Mouse (Mus musculus) midbrain, embryonic 11.5 days (tissue): ENCODE data around the gene Hspa1l. TPM values are rescaled to one million over a fixed set of nuclear protein-coding genes. Genes with fewer than 3 reads are reported as not detected.
"Not testable (repeated sequence)": the region's sequence is repeated elsewhere in the genome, so short reads cannot be mapped to it uniquely, and the experiment has no call there.

Experiments used
- ATAC-seq: fragments of 200-750 bp; cut with Nextera tagmentation; 2 replicates; pipeline ENCODE4 v1.8.0; 2017; ENCODE audit warnings: moderate TSS enrichment, moderate library complexity; ENCODE audit not compliant: low FRiP score
- DNase-seq: peaks from one replicate; pipeline ENCODE4 v3.0.0; 2015; ENCODE audit warnings: low spot score; ENCODE audit errors: missing footprints
- H3K27ac ChIP-seq: fragments of 300-500 bp; sonication (generic); 2 replicates; pipeline ENCODE4 v1.5.1; 2014; ENCODE audit warnings: low read depth, low read length
- H3K27me3 ChIP-seq: fragments of 300-500 bp; sonication (generic); 2 replicates; pipeline ENCODE4 v1.6.1; 2014; ENCODE audit warnings: mild to moderate bottlenecking, low read length, moderate library complexity, mixed read lengths; ENCODE audit not compliant: control insufficient read depth, insufficient read depth
- H3K36me3 ChIP-seq: fragments of 300-500 bp; sonication (generic); 2 replicates; pipeline ENCODE4 v1.6.1; 2014; ENCODE audit warnings: mild to moderate bottlenecking, low read length, moderate library complexity, mixed read lengths; ENCODE audit not compliant: control insufficient read depth, insufficient read depth
- H3K4me1 ChIP-seq: fragments of 300-500 bp; sonication (generic); 2 replicates; pipeline ENCODE4 v1.6.1; 2014; ENCODE audit warnings: low read length; ENCODE audit not compliant: control insufficient read depth, insufficient read depth
- H3K4me2 ChIP-seq: fragments of 300-500 bp; sonication (generic); 2 replicates; pipeline ENCODE4 v1.6.1; 2014; ENCODE audit warnings: mild to moderate bottlenecking, moderate library complexity
- H3K4me3 ChIP-seq: fragments of 300-500 bp; sonication (generic); 2 replicates; pipeline ENCODE4 v1.5.1; 2014; ENCODE audit warnings: low read depth, low read length
- H3K9ac ChIP-seq: fragments of 300-500 bp; sonication (generic); 2 replicates; pipeline ENCODE4 v1.6.1; 2014; ENCODE audit warnings: low read length
- H3K9me3 ChIP-seq: fragments of 300-500 bp; sonication (generic); 2 replicates; pipeline ENCODE4 v1.6.1; 2016; ENCODE audit warnings: low read length; ENCODE audit not compliant: control insufficient read depth
- WGBS: fragments of 180-500 bp; shearing (Covaris S2); extraction: QIAGEN DNeasy Blood & Tissue Kit; methylation state at CpG from one replicate; pipeline ENCODE4 v1.1.7; 2014; 5-methylcytosine and 5-hydroxymethylcytosine counted together
- polyA plus RNA-seq: library from polyadenylated mRNA; unstranded; fragments of >200 nt; fragmentation: Nextera tagmentation; extraction: Ambion mirVana; gene quantifications from 2 replicates; pipeline ENCODE4 v1.2.1, GENCODE M21; 2014

Hspa1l gene
- polyA plus RNA-seq, 1 experiment from 2014 or later: 1.4 TPM

- peak; percentile 61 for DNase-seq
- 97% methylated on average over 17 of the region's 17 CpGs for WGBS
- H3K9ac ChIP-seq: no peak overlapping the region
- H3K36me3 ChIP-seq: peaks cover 26% of the 10 kb centered on the region
- H3K4me2 ChIP-seq: no peak overlapping the region
- H3K27ac ChIP-seq: no peak overlapping the region
- H3K4me1 ChIP-seq: peaks cover 22% of the 10 kb centered on the region
- no peaks in the 10 kb centered on the region for H3K9me3 ChIP-seq
- no peak overlapping the region for H3K4me3 ChIP-seq
- ATAC-seq: no peak
- no peaks in the 10 kb centered on the region for H3K27me3 ChIP-seq
Observed at GRCm38 (mm10) chr17:35004075-35004717, 31.7 kb downstream of the Hspa1l start.

DNA sequence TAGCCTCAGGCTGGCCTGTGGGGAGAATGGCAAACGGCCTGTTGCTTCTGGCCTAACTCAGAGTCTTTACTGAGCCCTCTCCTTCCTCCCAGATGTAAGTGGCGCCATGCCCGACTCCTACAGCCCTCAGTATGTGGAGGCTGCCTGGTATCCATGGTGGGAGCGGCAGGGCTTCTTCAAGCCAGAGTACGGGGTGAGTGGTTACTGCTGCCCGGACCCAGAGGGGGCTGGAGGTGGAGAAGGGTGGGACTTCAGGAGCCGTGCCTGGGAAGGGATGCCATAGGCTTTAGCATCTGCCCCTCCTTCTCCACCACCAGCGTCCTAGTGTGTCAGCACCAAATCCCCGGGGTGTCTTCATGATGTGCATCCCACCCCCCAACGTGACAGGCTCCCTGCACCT is 32.7 kb downstream of the Hspa1l start:
- Histone ChIP-seq H3K4me1 (peaks cover 16% of the 10 kb centered on the region), H3K4me2 (no peak overlapping the region), H3K4me3 (no peak overlapping the region), H3K27ac (no peak overlapping the region), H3K36me3 (peaks cover 28% of the 10 kb centered on the region), H3K9ac (no peak overlapping the region), H3K27me3 (no peaks in the 10 kb centered on the region), H3K9me3 (no peaks in the 10 kb centered on the region)
- ATAC-seq: no peak
- DNase-seq: no peak
- WGBS: 96% methylated on average over 10 of the region's 10 CpGs

GRCm38 (mm10) chr17:35005902-35006301 is 33.4 kb downstream of the Hspa1l start:
- not testable (repeated sequence) for H3K4me3 ChIP-seq, DNase-seq, H3K27ac ChIP-seq, H3K4me2 ChIP-seq, ATAC-seq, H3K9ac ChIP-seq, H3K9me3 ChIP-seq, H3K27me3 ChIP-seq
- 96% methylated on average over 4 of the region's 5 CpGs for WGBS
- Histone ChIP-seq H3K4me1 (peaks cover 16% of the 10 kb centered on the region), H3K36me3 (peaks cover 35% of the 10 kb centered on the region)

DNA sequence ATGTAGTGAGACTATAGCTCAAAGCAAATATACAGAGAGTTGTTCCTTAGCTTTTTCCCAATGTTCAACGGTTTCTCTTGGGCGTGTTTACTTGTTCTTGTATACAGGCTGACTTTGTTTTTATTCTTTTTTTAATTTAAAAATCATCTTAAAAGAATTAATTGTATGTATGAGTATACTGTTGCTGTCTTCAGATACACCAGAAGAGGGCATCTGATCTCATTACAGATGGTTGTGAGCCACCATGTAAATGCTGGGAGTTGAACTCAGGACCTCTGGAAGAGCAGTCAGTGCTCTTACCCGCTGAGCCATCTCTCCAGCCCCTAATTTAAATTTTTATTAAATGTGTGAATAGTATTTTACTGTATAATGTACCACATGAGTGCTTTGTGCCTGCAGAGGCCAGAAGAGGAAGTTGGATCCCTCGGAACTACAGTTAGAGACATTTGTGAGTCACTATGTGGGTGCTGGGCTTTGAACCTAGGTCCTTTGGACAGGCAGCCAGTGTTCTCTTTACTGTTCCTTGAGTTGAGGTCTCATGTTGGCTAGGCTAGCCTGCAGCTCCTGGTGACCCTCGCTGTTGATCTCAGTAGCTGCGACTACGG is 35.0 kb downstream of the Hspa1l start:
- ATAC-seq: no peak
- Histone ChIP-seq H3K4me3 (no peak overlapping the region), H3K4me2 (no peak overlapping the region), H3K9ac (no peak overlapping the region), H3K27ac (no peak overlapping the region), H3K4me1 (peaks cover 6% of the 10 kb centered on the region), H3K36me3 (peaks cover 47% of the 10 kb centered on the region), H3K27me3 (no peaks in the 10 kb centered on the region), H3K9me3 (no peaks in the 10 kb centered on the region)
- no peak for DNase-seq
- 95% methylated on average over 7 of the region's 7 CpGs for WGBS

- Histone ChIP-seq H3K9ac (no peak overlapping the region), H3K4me2 (no peak overlapping the region), H3K36me3 (peaks cover 62% of the 10 kb centered on the region), H3K27ac (no peak overlapping the region), H3K4me3 (no peak overlapping the region), H3K4me1 (no peaks in the 10 kb centered on the region), H3K9me3 (no peaks in the 10 kb centered on the region), H3K27me3 (no peaks in the 10 kb centered on the region)
- no peak for ATAC-seq
- DNase-seq: no peak
- 86% methylated on average over 7 of the region's 7 CpGs for WGBS
Observed at GRCm38 (mm10) chr17:35009586-35009985, 37.1 kb downstream of the Hspa1l start.

DNA sequence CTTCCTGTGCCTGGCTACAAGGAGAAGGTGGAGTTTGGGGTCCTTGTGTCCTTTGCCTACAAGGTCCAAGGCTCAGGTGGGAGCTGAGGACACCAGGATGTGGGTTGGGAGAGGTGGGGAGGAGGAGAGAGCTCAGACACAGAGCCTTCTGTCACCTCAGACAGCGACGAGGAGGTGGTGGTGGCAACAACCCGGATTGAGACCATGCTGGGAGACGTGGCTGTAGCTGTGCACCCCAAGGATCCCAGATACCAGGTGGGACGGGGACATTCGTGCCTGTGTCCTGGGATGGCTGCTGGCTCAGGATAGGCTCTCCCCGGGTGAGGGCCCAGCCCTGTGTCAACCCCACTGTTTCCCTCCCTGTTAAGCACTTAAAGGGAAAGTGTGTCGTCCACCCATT is 38.9 kb downstream of the Hspa1l start:
- H3K4me1 ChIP-seq: no peaks in the 10 kb centered on the region
- no peaks in the 10 kb centered on the region for H3K27me3 ChIP-seq
- no peak overlapping the region for H3K27ac ChIP-seq
- DNase-seq (no peak), ATAC-seq (no peak)
- no peak overlapping the region for H3K9ac ChIP-seq
- peaks cover 58% of the 10 kb centered on the region for H3K36me3 ChIP-seq
- no peak overlapping the region for H3K4me3 ChIP-seq
- H3K4me2 ChIP-seq: no peak overlapping the region
- H3K9me3 ChIP-seq: no peaks in the 10 kb centered on the region
- 96% methylated on average over 8 of the region's 8 CpGs for WGBS

- Histone ChIP-seq H3K9me3 (no peaks in the 10 kb centered on the region), H3K36me3 (peaks cover 55% of the 10 kb centered on the region), H3K27ac (no peak overlapping the region), H3K4me1 (no peaks in the 10 kb centered on the region), H3K27me3 (no peaks in the 10 kb centered on the region), H3K4me3 (no peak overlapping the region), H3K9ac (no peak overlapping the region), H3K4me2 (no peak overlapping the region)
- 92% methylated on average over 13 of the region's 13 CpGs for WGBS
- ATAC-seq: no peak
- no peak for DNase-seq
Observed at GRCm38 (mm10) chr17:35012430-35012829, 39.9 kb downstream of the Hspa1l start.

GRCm38 (mm10) chr17:35013221-35013620 is 40.7 kb downstream of the Hspa1l start:
- Histone ChIP-seq H3K4me1 (no peaks in the 10 kb centered on the region), H3K9me3 (no peaks in the 10 kb centered on the region), H3K27ac (no peak overlapping the region), H3K36me3 (peaks cover 53% of the 10 kb centered on the region), H3K4me3 (no peak overlapping the region), H3K9ac (no peak overlapping the region), H3K27me3 (no peaks in the 10 kb centered on the region), H3K4me2 (no peak overlapping the region)
- no peak for ATAC-seq
- DNase-seq: no peak
- WGBS: 82% methylated on average over 6 of the region's 6 CpGs

- Histone ChIP-seq H3K27me3 (no peaks in the 10 kb centered on the region), H3K36me3 (peaks cover 47% of the 10 kb centered on the region), H3K9ac (no peak overlapping the region), H3K4me2 (no peak overlapping the region), H3K9me3 (no peaks in the 10 kb centered on the region), H3K4me3 (no peak overlapping the region), H3K27ac (no peak overlapping the region), H3K4me1 (no peaks in the 10 kb centered on the region)
- 93% methylated on average over 16 of the region's 16 CpGs for WGBS
- DNase-seq: no peak
- no peak for ATAC-seq
Observed at GRCm38 (mm10) chr17:35015296-35015695, 42.8 kb downstream of the Hspa1l start.
